Mouse (Mus musculus): ENCODE results near the gene Kcnj6. TPM values are rescaled to one million over a fixed set of nuclear protein-coding genes. Genes with fewer than 3 reads are reported as not detected.

Gene Kcnj6
- polyA plus RNA-seq, 1 experiment from 2014 or later, result 0.62 TPM

- ATAC-seq (no peak), DNase-seq (ENCODE audit: low spot score) (no peak)
- Histone ChIP-seq H3K4me2 (ENCODE audit: low read length) (no peak overlapping the region), H3K4me1 (ENCODE audit: control insufficient read depth, insufficient read depth, low read length) (no peaks in the 10 kb centered on the region), H3K9me3 (replicated peaks; ENCODE audit: control insufficient read depth, low read length) (no peaks in the 10 kb centered on the region), H3K9ac (ENCODE audit: low read length) (no peak overlapping the region), H3K27ac (ENCODE audit: low read depth, low read length) (no peak overlapping the region), H3K36me3 (ENCODE audit: control insufficient read depth, insufficient read depth, low read length) (no peaks in the 10 kb centered on the region), H3K4me3 (ENCODE audit: low read depth, low read length) (no peak overlapping the region), H3K27me3 (replicated peaks; ENCODE audit: control insufficient read depth, insufficient read depth, low read length) (peaks cover 4% of the 10 kb centered on the region; the same call in 1 of the 2 replicates)
- WGBS, result 70% methylated on average over 2 of the region's 2 CpGs
Observed at GRCm38 (mm10) chr16:94990114-94990513, 7.4 kb downstream of the Kcnj6 start.

- H3K4me3 ChIP-seq (ENCODE audit: low read depth, low read length), result no peak overlapping the region
- no peak overlapping the region for H3K27ac ChIP-seq (ENCODE audit: low read depth, low read length)
- no peak for ATAC-seq
- H3K9me3 ChIP-seq (replicated peaks; ENCODE audit: control insufficient read depth, low read length), result no peaks in the 10 kb centered on the region
- peak; percentile 24 for DNase-seq (ENCODE audit: low spot score)
- no peak overlapping the region for H3K9ac ChIP-seq (ENCODE audit: low read length)
- no peaks in the 10 kb centered on the region for H3K27me3 ChIP-seq (replicated peaks; ENCODE audit: control insufficient read depth, insufficient read depth, low read length)
- H3K4me2 ChIP-seq (ENCODE audit: low read length), result no peak overlapping the region
- 35% methylated on average over 9 of the region's 9 CpGs for WGBS
- no peaks in the 10 kb centered on the region for H3K36me3 ChIP-seq (ENCODE audit: control insufficient read depth, insufficient read depth, low read length)
- no peaks in the 10 kb centered on the region for H3K4me1 ChIP-seq (ENCODE audit: control insufficient read depth, insufficient read depth, low read length)
Observed at GRCm38 (mm10) chr16:94986731-94987130, 10.8 kb downstream of the Kcnj6 start.

GRCm38 (mm10) chr16:94984263-94984662 is 13.2 kb downstream of the Kcnj6 start:
- no peaks in the 10 kb centered on the region for H3K4me1 ChIP-seq (ENCODE audit: control insufficient read depth, insufficient read depth, low read length)
- no peak overlapping the region for H3K4me2 ChIP-seq (ENCODE audit: low read length)
- H3K27me3 ChIP-seq (replicated peaks; ENCODE audit: control insufficient read depth, insufficient read depth, low read length), result no peaks in the 10 kb centered on the region
- no peak overlapping the region for H3K27ac ChIP-seq (ENCODE audit: low read depth, low read length)
- no peak overlapping the region for H3K4me3 ChIP-seq (ENCODE audit: low read depth, low read length)
- no peak for DNase-seq (ENCODE audit: low spot score)
- 90% methylated on average over 3 of the region's 3 CpGs for WGBS
- no peaks in the 10 kb centered on the region for H3K9me3 ChIP-seq (replicated peaks; ENCODE audit: control insufficient read depth, low read length)
- ATAC-seq, result no peak
- H3K9ac ChIP-seq (ENCODE audit: low read length), result no peak overlapping the region
- no peaks in the 10 kb centered on the region for H3K36me3 ChIP-seq (ENCODE audit: control insufficient read depth, insufficient read depth, low read length)

GRCm38 (mm10) chr16:94980374-94980773 is 17.1 kb downstream of the Kcnj6 start:
- no peak for ATAC-seq
- no peak overlapping the region for H3K4me2 ChIP-seq (ENCODE audit: low read length)
- 96% methylated on average over 2 of the region's 2 CpGs for WGBS

GRCm38 (mm10) chr16:94979499-94979898 is 18.0 kb downstream of the Kcnj6 start:
- no peak overlapping the region for H3K4me3 ChIP-seq (ENCODE audit: low read depth, low read length)
- DNase-seq (ENCODE audit: low spot score), result no peak
- no peaks in the 10 kb centered on the region for H3K27me3 ChIP-seq (replicated peaks; ENCODE audit: control insufficient read depth, insufficient read depth, low read length)
- no peak overlapping the region for H3K27ac ChIP-seq (ENCODE audit: low read depth, low read length)
- no peaks in the 10 kb centered on the region for H3K9me3 ChIP-seq (replicated peaks; ENCODE audit: control insufficient read depth, low read length)
- H3K4me2 ChIP-seq (ENCODE audit: low read length), result no peak overlapping the region
- no peaks in the 10 kb centered on the region for H3K36me3 ChIP-seq (ENCODE audit: control insufficient read depth, insufficient read depth, low read length)
- no peak overlapping the region for H3K9ac ChIP-seq (ENCODE audit: low read length)
- no peaks in the 10 kb centered on the region for H3K4me1 ChIP-seq (ENCODE audit: control insufficient read depth, insufficient read depth, low read length)
- WGBS, result 61% methylated on average over 9 of the region's 9 CpGs
- no peak for ATAC-seq

More at GRCm38 (mm10) chr16:94980374-94980773, 17.1 kb downstream of the Kcnj6 start:
- DNase-seq (ENCODE audit: low spot score), result no peak
- no peaks in the 10 kb centered on the region for H3K4me1 ChIP-seq (ENCODE audit: control insufficient read depth, insufficient read depth, low read length)
- no peaks in the 10 kb centered on the region for H3K27me3 ChIP-seq (replicated peaks; ENCODE audit: control insufficient read depth, insufficient read depth, low read length)
- H3K4me3 ChIP-seq (ENCODE audit: low read depth, low read length), result no peak overlapping the region
- no peaks in the 10 kb centered on the region for H3K9me3 ChIP-seq (replicated peaks; ENCODE audit: control insufficient read depth, low read length)
- H3K9ac ChIP-seq (ENCODE audit: low read length), result no peak overlapping the region
- no peak overlapping the region for H3K27ac ChIP-seq (ENCODE audit: low read depth, low read length)
- no peaks in the 10 kb centered on the region for H3K36me3 ChIP-seq (ENCODE audit: control insufficient read depth, insufficient read depth, low read length)

GRCm38 (mm10) chr16:94972080-94972855 is 25.2 kb downstream of the Kcnj6 start:
- no peak for ATAC-seq
- no peak overlapping the region for H3K27ac ChIP-seq (ENCODE audit: low read depth, low read length)
- H3K4me1 ChIP-seq (ENCODE audit: control insufficient read depth, insufficient read depth, low read length), result peaks cover 3% of the 10 kb centered on the region; the same call in 1 of the 2 replicates
- H3K9ac ChIP-seq (ENCODE audit: low read length), result no peak overlapping the region
- no peaks in the 10 kb centered on the region for H3K9me3 ChIP-seq (replicated peaks; ENCODE audit: control insufficient read depth, low read length)
- no peaks in the 10 kb centered on the region for H3K36me3 ChIP-seq (ENCODE audit: control insufficient read depth, insufficient read depth, low read length)
- DNase-seq (ENCODE audit: low spot score), result peak; percentile 40
- H3K4me2 ChIP-seq (ENCODE audit: low read length), result no peak overlapping the region
- 53% methylated on average over 14 of the region's 14 CpGs for WGBS
- no peaks in the 10 kb centered on the region for H3K27me3 ChIP-seq (replicated peaks; ENCODE audit: control insufficient read depth, insufficient read depth, low read length)
- no peak overlapping the region for H3K4me3 ChIP-seq (ENCODE audit: low read depth, low read length)

GRCm38 (mm10) chr16:94968941-94969340 is 28.6 kb downstream of the Kcnj6 start:
- WGBS, result 72% methylated on average over 6 of the region's 6 CpGs
- ATAC-seq (no peak), DNase-seq (ENCODE audit: low spot score) (no peak)
- no peaks in the 10 kb centered on the region for H3K27me3 ChIP-seq (replicated peaks; ENCODE audit: control insufficient read depth, insufficient read depth, low read length)
- H3K4me3 ChIP-seq (ENCODE audit: low read depth, low read length), result no peak overlapping the region
- H3K27ac ChIP-seq (ENCODE audit: low read depth, low read length), result no peak overlapping the region
- H3K4me2 ChIP-seq (ENCODE audit: low read length), result no peak overlapping the region
- no peaks in the 10 kb centered on the region for H3K36me3 ChIP-seq (ENCODE audit: control insufficient read depth, insufficient read depth, low read length)
- no peak overlapping the region for H3K9ac ChIP-seq (ENCODE audit: low read length)
- peaks cover 3% of the 10 kb centered on the region; the same call in 1 of the 2 replicates for H3K4me1 ChIP-seq (ENCODE audit: control insufficient read depth, insufficient read depth, low read length)
- no peaks in the 10 kb centered on the region for H3K9me3 ChIP-seq (replicated peaks; ENCODE audit: control insufficient read depth, low read length)

GRCm38 (mm10) chr16:94968472-94968871 is 29.0 kb downstream of the Kcnj6 start:
- DNase-seq (ENCODE audit: low spot score) (no peak), ATAC-seq (no peak)
- Histone ChIP-seq H3K27ac (ENCODE audit: low read depth, low read length) (no peak overlapping the region), H3K4me3 (ENCODE audit: low read depth, low read length) (no peak overlapping the region), H3K36me3 (ENCODE audit: control insufficient read depth, insufficient read depth, low read length) (no peaks in the 10 kb centered on the region), H3K4me1 (ENCODE audit: control insufficient read depth, insufficient read depth, low read length) (peaks cover 3% of the 10 kb centered on the region; the same call in 1 of the 2 replicates), H3K4me2 (ENCODE audit: low read length) (no peak overlapping the region), H3K9ac (ENCODE audit: low read length) (no peak overlapping the region), H3K9me3 (replicated peaks; ENCODE audit: control insufficient read depth, low read length) (no peaks in the 10 kb centered on the region), H3K27me3 (replicated peaks; ENCODE audit: control insufficient read depth, insufficient read depth, low read length) (no peaks in the 10 kb centered on the region)
- WGBS, result 78% methylated on average over 2 of the region's 2 CpGs

- no peak overlapping the region for H3K9ac ChIP-seq (ENCODE audit: low read length)
- DNase-seq (ENCODE audit: low spot score), result no peak
- H3K36me3 ChIP-seq (ENCODE audit: control insufficient read depth, insufficient read depth, low read length), result no peaks in the 10 kb centered on the region
- H3K4me2 ChIP-seq (ENCODE audit: low read length), result no peak overlapping the region
- no peak overlapping the region for H3K27ac ChIP-seq (ENCODE audit: low read depth, low read length)
- 91% methylated on average over 9 of the region's 9 CpGs for WGBS
- no peaks in the 10 kb centered on the region for H3K9me3 ChIP-seq (replicated peaks; ENCODE audit: control insufficient read depth, low read length)
- no peaks in the 10 kb centered on the region for H3K4me1 ChIP-seq (ENCODE audit: control insufficient read depth, insufficient read depth, low read length)
- no peak for ATAC-seq
- no peaks in the 10 kb centered on the region for H3K27me3 ChIP-seq (replicated peaks; ENCODE audit: control insufficient read depth, insufficient read depth, low read length)
- H3K4me3 ChIP-seq (ENCODE audit: low read depth, low read length), result no peak overlapping the region
Observed at GRCm38 (mm10) chr16:94957156-94957828, 40.2 kb downstream of the Kcnj6 start.

Data from forebrain, embryonic 14.5 days (tissue).